Mouse (Mus musculus) kidney, adult 9 months (tissue): ENCODE results near the gene Rasl11b.

ENCODE experiments used
- DNase-seq: peaks from one replicate; pipeline ENCODE4 v3.0.0; 2022

The Rasl11b gene

DNA sequence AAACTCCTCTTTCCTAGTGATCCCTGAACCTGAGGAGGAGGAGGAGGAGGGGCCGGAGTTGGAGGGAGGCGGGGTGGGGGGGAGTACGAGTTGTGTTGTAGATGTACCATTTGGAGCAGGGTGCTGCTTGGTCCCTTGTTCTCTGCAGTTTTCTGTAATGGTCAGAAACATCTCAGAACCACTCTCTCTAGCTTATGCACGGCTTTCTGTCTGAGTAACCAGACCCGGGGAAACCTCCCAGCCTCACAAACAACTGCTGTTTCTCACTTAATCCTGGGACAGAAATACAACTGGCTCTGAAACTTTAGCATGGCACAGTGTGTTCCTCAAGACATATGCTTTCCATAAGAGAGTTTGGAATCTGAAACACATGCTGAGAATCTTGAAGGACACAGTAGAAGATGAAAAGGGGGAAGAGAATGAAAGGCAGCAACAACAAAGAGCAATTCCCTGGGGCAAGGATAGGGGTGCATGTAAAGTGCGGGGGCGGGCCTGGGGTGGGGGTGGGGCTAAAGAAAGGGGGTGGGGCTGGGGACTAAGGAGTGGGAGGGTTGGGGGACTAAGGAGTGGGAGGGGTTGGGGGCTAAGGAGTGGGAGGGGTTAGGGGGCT, 19.5 kb downstream of the Rasl11b start:
- DNase-seq: no peak

DNA sequence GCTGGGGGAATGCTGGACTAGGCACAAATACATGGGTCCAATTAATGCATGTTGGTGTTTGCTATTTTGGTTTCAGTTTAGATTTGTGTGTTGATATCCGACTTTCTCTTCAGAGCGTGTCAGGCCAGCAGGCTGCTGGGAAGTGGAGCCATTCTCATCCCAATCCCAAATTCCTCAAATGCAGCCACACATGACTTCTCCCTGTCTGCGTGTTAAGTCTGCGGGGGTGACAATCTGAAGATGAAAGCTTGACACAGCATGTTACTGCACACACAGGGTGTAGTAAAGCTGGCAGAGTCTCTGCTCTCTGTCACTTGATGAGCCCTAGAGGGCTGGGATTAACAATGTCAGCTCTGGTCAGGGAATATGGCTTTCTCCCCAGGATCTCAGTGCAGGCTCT, 20.0 kb downstream of the Rasl11b start:
- no peak for DNase-seq

DNA sequence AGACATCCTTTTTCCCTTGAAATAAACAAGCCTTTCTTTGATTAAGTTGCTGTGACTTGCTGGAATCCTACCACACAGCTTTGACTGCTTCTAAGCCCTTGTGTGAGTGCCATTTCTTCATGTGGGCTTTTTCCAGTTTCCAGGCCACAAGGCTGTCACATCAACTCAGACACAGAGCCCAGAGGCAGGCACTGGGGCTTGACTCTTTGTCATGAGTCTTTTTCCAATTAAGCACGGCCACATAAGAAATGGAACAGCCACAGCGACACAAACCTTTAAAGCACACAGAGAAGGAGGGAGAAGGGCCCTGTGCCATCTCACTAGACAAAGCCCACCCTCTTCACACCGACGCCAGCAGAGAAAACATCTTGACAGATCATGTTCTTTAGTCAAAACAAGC, 23.4 kb downstream of the Rasl11b start:
- no peak for DNase-seq

DNA sequence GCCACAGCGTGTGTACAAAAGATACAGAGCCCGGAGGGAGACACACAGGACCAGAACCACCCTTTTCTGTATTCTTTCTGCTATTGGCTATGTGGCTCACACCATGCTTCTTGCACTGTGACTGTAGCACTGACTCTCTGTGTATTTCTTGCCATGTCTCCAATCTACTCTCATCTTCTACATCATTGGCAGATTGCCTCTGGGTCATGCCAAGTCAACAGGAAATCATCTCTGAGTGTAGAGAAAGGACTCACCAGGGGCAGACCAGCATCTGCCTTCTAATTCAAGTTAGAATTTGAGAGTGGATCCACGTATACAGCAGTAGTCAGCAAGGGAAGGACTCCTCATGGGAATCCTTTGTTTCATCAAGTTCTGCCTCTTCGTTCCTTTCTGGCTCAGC, 27.5 kb downstream of the Rasl11b start:
- no peak for DNase-seq

DNA sequence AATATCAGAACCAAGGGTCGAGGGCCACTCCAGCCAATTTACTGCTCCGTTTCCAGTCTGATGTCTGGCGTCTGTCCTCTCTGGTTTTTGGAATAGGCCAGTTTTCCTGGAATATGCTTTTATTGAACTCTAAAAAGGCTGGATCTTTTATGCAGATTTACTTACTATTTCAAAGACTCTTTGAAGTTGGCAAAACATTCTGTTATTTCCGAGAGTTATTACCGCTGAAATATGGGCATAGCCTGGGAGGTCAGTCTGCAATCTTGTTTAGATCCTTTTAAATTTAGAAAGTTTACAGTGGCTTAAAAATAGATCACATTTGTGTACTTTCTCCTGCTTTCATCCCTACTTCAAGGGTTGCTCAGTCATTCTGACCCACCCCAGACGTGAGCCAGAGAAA, 29.4 kb downstream of the Rasl11b start:
- DNase-seq: no peak

- DNase-seq: no peak
Measured at GRCm38 (mm10) chr5:74226183-74226582, 31.1 kb downstream of the Rasl11b start.

- DNase-seq: peak; percentile 49
Measured at GRCm38 (mm10) chr5:74227352-74227751, 32.3 kb downstream of the Rasl11b start.

DNA sequence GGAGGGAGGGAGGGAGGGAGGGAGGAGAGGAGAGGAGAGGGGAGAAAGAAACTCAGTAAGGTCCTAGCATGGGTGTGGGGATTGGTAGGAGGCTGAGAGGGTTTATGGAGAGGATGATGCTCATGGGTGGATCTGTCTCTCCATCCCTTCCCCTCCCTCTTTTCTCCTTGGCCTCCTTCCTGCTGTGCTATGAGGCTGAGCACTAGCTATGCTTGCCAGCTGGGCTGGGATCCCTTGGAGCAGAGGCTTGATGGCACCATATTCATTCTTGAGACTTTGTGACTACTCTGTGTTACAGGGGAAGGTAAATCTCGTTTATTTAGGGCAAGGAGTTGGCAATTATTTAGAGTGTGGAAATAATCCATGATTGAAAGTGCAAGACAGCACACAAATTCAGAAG, 33.9 kb downstream of the Rasl11b start:
- DNase-seq: no peak

DNA sequence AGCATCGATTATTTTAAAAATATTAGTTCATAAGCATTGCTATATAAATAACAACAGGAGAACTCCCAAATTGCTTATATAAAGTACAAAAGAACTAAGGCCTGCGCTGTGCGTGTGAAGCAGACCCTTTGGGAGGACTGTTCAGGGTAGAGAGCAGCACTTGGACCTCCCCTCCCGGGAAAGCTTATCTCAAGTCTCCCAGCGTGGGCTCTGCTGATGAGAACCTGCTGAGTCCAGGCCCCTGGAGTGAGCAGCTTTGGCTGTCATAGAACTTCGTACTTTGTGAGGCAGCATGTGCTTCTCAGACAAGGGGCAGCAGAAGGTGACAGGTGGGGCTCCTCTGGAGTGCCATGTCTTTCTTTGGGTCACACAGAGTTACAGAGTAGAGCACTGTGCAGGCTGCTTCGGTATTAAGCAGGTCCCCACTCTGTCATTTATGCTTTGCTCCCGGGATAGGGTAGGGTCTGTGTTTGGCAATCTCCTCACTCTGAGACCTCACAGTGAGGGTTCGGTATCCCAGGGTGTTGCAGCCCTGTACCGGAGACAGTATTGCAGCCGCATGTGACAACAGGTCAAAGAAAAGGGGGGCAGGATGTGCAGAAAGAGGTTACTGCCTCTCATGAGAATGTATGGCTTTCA, 34.8 kb downstream of the Rasl11b start:
- no peak for DNase-seq

GRCm38 (mm10) chr5:74230525-74230924, 35.4 kb downstream of the Rasl11b start:
- no peak for DNase-seq

- no peak for DNase-seq
Measured at GRCm38 (mm10) chr5:74233808-74234207, 38.7 kb downstream of the Rasl11b start.

DNA sequence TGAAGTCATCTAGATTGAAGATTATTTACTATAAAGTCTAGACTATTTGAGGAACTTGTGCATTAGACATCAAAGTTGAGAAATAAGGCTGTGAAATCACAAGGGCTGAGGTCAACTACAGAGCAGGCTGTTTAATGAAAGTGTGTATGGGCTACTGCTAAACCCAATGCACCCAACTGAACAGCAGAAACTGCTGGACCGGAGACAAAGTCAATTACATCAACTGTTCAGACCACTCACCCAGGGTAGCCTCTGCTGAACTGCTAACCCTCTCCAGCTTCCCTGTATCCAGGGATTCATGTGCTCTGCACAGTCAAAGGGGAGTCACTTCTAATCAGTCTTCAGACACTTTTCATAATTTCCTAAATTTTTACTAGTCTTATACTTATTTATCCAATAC, 44.3 kb downstream of the Rasl11b start:
- no peak for DNase-seq

GRCm38 (mm10) chr5:74240298-74240697, 45.2 kb downstream of the Rasl11b start:
- DNase-seq: no peak

GRCm38 (mm10) chr5:74240926-74241680, 46.0 kb downstream of the Rasl11b start:
- no peak for DNase-seq

- no peak for DNase-seq
Measured at GRCm38 (mm10) chr5:74242654-74243053, 47.6 kb downstream of the Rasl11b start.

DNA sequence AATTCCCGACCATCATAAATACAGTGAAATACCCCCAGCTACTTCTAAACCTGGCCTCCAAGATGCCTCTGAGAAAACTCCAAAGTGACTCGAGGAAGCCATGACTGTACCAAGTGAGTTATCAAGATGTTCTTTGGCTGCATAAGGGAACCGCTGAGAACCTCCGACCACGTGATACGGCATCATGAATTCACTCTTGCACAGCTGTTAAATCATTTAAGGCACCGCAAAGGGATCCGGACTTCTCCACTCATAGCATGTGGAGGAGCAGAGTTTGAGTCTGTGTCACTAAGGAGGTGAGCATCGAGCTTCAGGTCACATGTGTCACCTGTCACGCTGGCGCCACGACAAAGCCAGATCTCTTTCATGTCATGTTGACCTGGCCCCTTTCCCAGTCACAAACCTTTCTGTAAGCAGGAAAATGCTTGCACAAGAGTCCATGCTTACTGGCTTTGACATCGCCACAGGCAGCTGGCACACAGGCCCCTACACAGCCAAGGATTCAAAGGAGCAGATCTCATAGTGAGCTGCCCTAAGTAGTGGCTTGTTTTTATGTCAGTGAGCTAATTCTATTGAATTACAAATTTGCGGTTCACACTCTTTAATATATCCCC, 49.4 kb downstream of the Rasl11b start:
- no peak for DNase-seq

DNA sequence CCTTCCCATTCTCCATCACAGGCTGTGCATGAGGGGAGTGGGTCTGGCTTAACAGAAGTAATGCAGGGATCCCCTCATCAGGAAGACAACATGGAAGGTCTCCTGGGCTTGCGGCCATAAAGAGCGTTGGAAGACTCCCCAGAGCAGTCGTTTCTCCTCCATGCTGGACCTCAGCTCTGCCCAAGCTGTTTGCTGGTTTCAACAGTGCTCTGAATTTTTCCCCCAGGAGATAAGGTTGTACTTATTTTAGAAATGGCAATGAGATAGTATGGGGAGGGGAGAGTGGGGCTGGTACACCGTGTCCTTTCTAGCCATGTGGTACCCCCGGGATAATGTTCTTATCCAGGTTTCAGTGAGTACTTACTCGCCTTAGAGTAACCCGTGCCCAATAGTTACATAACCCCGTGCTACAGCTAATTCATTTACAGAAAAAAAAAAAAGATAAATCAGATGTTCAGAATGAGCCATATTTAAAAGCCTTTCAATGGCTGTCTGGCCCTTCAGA, 50.6 kb downstream of the Rasl11b start:
- no peak for DNase-seq

DNA sequence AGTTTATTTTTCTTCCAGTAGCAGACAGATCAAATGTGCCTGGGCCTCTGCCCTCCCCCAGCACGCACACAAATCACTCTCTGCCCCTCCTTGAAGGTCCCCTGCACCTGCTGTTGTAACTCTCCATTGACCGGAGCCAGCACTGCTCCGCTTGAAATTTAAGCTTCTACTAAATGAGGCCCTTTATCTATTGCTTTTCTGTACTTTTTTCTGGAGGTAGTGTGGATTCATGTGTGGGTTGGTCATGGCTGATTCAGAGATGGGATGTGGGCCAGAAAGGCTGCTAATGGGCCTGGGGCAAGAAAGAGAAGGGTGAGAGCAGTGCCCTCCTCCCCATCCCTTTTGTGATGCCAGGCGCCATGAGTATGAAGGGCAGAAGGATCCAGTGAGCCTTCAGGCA, 51.4 kb downstream of the Rasl11b start:
- no peak for DNase-seq

GRCm38 (mm10) chr5:74246971-74247370, 51.9 kb downstream of the Rasl11b start:
- DNase-seq: no peak
